Mouse (Mus musculus) hindbrain, postnatal 0 days (tissue): Measurements from ENCODE around the gene Htra3. TPM values are rescaled to one million over a fixed set of nuclear protein-coding genes. Genes with fewer than 3 reads are reported as not detected.

Experiments
- ATAC-seq: fragments of 200-750 bp; cut with Nextera tagmentation; 2 replicates; pipeline ENCODE4 v1.8.0; 2017; ENCODE audit warnings: mild to moderate bottlenecking, moderate TSS enrichment, moderate library complexity
- DNase-seq: peaks from one replicate; pipeline ENCODE4 v3.0.0-alpha.2; 2015; ENCODE audit warnings: low spot score
- H3K27ac ChIP-seq: fragments of 300-500 bp; sonication (generic); 2 replicates; pipeline ENCODE4 v1.5.1; 2014; ENCODE audit warnings: mild to moderate bottlenecking
- H3K27me3 ChIP-seq: fragments of 300-500 bp; sonication (generic); 2 replicates; pipeline ENCODE4 v1.6.1; 2014; ENCODE audit warnings: low read length, mixed read lengths; ENCODE audit not compliant: insufficient read depth
- H3K36me3 ChIP-seq: fragments of 300-500 bp; sonication (generic); 2 replicates; pipeline ENCODE4 v1.6.1; 2014; ENCODE audit warnings: low read length, mixed read lengths; ENCODE audit not compliant: insufficient read depth
- H3K4me1 ChIP-seq: fragments of 300-500 bp; sonication (generic); 2 replicates; pipeline ENCODE4 v1.6.1; 2014; ENCODE audit warnings: antibody characterized with exemption, low read length, mixed read lengths; ENCODE audit not compliant: insufficient read depth
- H3K4me2 ChIP-seq: fragments of 300-500 bp; sonication (generic); 2 replicates; pipeline ENCODE4 v1.6.1; 2014; ENCODE audit warnings: low read depth, mild to moderate bottlenecking, low read length, moderate library complexity, mixed read lengths
- H3K4me3 ChIP-seq: fragments of 300-500 bp; sonication (generic); 2 replicates; pipeline ENCODE4 v1.5.1; 2014; ENCODE audit warnings: low read length
- H3K9ac ChIP-seq: fragments of 300-500 bp; sonication (generic); replicated peaks from 2 replicates; pipeline ENCODE4 v1.6.1; 2014; ENCODE audit warnings: mild to moderate bottlenecking, low read length, moderate library complexity, mixed read lengths
- H3K9me3 ChIP-seq: fragments of 300-500 bp; sonication (generic); 2 replicates; pipeline ENCODE4 v1.6.1; 2016; ENCODE audit warnings: low read length, mixed read lengths
- CTCF ChIP-seq: IDR thresholded peaks from 2 replicates; pipeline ENCODE4 v1.5.1; 2016; ENCODE audit warnings: antibody characterized with exemption, control low read depth, low read depth
- WGBS: fragments of 180-500 bp; shearing (Covaris S2); extraction: QIAGEN DNeasy Blood & Tissue Kit; methylation state at CpG from one replicate; pipeline ENCODE4 v1.1.7; 2014; 5-methylcytosine and 5-hydroxymethylcytosine counted together
- polyA plus RNA-seq: library from polyadenylated mRNA; unstranded; fragments of >200 nt; fragmentation: Nextera tagmentation; extraction: Ambion mirVana; gene quantifications from 2 replicates; pipeline ENCODE4 v1.2.1, GENCODE M21; 2015
- total RNA-seq: library from RNA; depleted of rRNA; stranded (reverse); fragments of >200 nt; gene quantifications from 2 replicates; pipeline ENCODE4 v1.2.3, GENCODE M21; 2014

The Htra3 gene
- total and polyA plus RNA-seq, 2 experiments from 2014 or later, result 19.6 to 36.5 TPM

DNA sequence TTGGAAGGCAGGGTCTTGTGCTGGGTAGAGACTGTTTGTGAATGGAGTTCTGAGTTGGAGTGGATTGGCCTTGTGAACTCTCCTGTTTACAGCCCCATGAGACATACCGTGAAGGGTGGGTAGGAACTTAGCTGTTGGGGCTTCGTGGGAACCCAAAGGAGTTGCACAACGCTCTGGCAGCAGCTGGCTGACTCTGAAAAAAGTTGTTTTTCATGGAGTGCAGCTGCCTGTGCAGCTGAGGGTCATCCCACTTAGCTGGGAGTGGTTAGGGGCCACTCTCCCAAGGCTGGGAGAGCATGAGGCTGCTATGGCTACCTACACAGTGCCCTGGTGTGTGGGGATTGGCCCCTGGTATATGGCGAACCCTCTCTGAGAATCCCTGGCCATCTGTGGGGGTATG lies 32.0 kb downstream of the Htra3 start:
- Histone ChIP-seq H3K27me3 (no peaks in the 10 kb centered on the region), H3K4me3 (no peak overlapping the region), H3K27ac (no peak overlapping the region), H3K36me3 (no peaks in the 10 kb centered on the region), H3K9ac (no peak overlapping the region), H3K4me2 (no peak overlapping the region), H3K4me1 (no peaks in the 10 kb centered on the region), H3K9me3 (no peaks in the 10 kb centered on the region)
- 63% methylated on average over 4 of the region's 4 CpGs for WGBS
- TF ChIP-seq CTCF, result no peak
- DNase-seq, result no peak
- ATAC-seq, result no peak

DNA sequence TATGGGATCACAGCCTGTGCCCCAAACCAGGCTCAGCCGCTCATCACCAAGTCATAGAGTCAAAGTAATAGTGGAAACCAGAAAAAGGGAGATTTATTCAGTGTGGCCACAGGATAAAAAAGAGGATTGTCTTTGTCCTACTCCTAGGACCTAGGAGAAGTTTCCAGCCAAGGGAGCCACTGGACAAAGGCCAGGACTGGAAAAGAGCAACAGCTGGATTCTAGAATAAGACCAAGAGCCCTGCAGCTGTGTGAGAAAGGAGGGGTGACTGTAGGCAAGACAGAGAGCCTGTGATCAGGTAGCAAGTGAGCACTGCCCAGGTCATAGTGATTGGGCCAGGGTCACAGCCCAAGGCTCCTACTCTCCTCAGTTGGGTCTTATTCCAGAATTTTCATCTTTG lies 32.7 kb downstream of the Htra3 start:
- no peak for ATAC-seq
- Histone ChIP-seq H3K27me3 (no peaks in the 10 kb centered on the region), H3K27ac (no peak overlapping the region), H3K36me3 (no peaks in the 10 kb centered on the region), H3K9me3 (no peaks in the 10 kb centered on the region), H3K4me2 (no peak overlapping the region), H3K4me3 (no peak overlapping the region), H3K4me1 (no peaks in the 10 kb centered on the region), H3K9ac (no peak overlapping the region)
- WGBS, result 89% methylated on average over 1 of the region's 1 CpGs
- DNase-seq, result no peak
- no peak for TF ChIP-seq CTCF

DNA sequence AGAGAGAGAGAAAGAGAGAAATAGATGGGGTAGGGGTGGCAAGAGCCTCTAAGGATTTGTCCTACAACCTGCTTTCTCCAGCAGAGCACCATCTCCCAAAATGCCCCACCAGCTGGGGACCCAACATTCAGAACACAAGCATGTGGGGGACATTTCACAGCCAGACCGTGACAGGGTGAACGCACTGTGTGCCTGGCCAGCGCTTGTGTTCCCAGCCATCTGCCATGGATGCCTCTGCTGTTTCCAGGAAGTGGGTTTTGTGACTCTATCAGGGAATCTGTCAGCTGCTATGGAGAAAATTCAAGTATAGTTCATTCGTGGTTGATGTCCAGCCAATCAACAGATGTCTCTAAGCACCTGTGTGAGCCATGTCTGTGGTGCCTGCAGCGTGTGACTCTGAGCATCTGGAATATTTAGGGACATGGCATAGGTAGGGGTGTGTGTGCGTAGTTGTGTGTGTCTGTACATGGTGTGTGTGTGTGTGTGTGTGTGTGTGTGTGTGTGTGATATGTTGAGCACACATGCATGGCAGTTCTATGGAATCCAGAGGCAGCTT lies 33.6 kb downstream of the Htra3 start:
- H3K27ac ChIP-seq, result no peak overlapping the region
- no peak overlapping the region for H3K4me3 ChIP-seq
- WGBS, result 64% methylated on average over 6 of the region's 6 CpGs
- no peak for TF ChIP-seq CTCF
- H3K4me2 ChIP-seq, result no peak overlapping the region
- no peak overlapping the region for H3K9ac ChIP-seq
- H3K9me3 ChIP-seq, result no peaks in the 10 kb centered on the region
- DNase-seq (peak; percentile 8), ATAC-seq (no peak)
- H3K36me3 ChIP-seq, result no peaks in the 10 kb centered on the region
- H3K4me1 ChIP-seq, result no peaks in the 10 kb centered on the region
- H3K27me3 ChIP-seq, result no peaks in the 10 kb centered on the region

GRCm38 (mm10) chr5:35644082-35644481 lies 35.5 kb downstream of the Htra3 start:
- H3K27me3 ChIP-seq, result no peaks in the 10 kb centered on the region
- no peak for ATAC-seq
- no peak for TF ChIP-seq CTCF
- no peak overlapping the region for H3K27ac ChIP-seq
- 57% methylated on average over 4 of the region's 4 CpGs for WGBS
- H3K9ac ChIP-seq, result no peak overlapping the region
- no peaks in the 10 kb centered on the region for H3K4me1 ChIP-seq
- no peak overlapping the region for H3K4me3 ChIP-seq
- no peak for DNase-seq
- no peaks in the 10 kb centered on the region for H3K36me3 ChIP-seq
- no peak overlapping the region for H3K4me2 ChIP-seq
- no peaks in the 10 kb centered on the region for H3K9me3 ChIP-seq

DNA sequence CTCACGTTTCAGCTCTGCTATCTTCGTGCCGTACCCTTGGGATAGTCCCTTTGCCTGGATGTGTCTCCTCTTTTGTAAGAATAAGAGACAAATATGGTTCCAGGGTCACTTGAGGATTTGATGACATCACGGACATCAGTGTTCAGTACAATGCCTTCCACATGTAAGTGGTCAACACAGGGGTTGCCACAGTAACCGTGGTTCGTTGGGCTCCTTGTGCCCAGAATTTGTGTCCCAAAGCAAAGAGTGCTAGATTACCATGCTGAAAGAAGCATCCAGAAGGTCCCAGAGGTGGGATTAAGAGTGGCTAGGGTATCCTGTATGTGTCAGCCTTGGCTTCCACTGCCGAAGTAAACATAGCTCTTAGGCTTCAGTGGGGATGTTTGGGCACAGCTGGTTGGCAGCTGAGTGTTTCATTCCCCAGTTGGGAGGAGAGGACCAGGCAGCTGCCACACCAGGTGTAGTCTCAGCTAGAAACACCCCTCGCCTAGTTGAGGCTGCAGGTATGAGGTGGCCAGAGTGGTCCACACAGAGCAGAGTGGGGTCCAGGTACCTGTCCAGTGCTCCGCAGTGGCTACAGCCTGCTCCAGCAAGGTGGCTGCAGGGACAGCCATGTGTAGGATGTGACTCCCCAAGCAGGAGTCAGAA lies 36.1 kb downstream of the Htra3 start:
- TF ChIP-seq CTCF, result no peak
- Histone ChIP-seq H3K4me1 (no peaks in the 10 kb centered on the region), H3K27ac (no peak overlapping the region), H3K9me3 (no peaks in the 10 kb centered on the region), H3K4me2 (no peak overlapping the region), H3K36me3 (no peaks in the 10 kb centered on the region), H3K9ac (no peak overlapping the region), H3K4me3 (no peak overlapping the region), H3K27me3 (no peaks in the 10 kb centered on the region)
- ATAC-seq (no peak), DNase-seq (no peak)
- 87% methylated on average over 9 of the region's 9 CpGs for WGBS

DNA sequence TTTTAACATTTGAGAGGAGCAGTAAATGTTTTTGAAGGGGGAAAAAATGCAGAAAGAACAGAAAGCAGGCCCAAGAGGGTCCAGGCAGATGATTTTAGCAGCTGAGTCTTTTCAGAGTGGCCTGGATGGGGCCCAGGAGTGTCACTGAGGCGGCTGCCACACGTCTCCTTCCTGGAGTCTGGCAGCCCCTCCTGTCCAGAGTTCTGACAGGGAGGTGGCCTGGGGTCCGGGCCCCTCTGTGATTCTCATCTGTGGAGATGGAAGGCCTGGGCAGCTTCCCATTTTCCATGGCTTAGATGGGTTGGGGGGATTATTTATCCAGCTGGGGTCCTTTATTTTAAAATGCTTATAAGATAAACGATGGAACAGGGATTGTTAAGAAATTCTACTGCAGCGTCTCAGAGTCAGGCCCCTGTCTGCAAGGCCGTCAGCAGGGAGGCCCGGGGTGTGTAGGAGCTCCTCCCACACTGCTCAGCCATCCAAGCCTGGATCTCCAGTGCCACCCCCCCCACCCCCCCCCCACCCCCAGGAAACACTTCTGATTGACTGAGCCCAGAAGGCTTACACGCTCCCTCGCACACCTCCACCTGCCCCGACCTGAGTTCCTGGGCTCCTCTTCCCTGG lies 37.5 kb downstream of the Htra3 start:
- ATAC-seq (no peak), DNase-seq (no peak)
- Histone ChIP-seq H3K27ac (no peak overlapping the region), H3K9me3 (no peaks in the 10 kb centered on the region), H3K4me1 (no peaks in the 10 kb centered on the region), H3K9ac (no peak overlapping the region), H3K36me3 (no peaks in the 10 kb centered on the region), H3K27me3 (no peaks in the 10 kb centered on the region), H3K4me2 (no peak overlapping the region), H3K4me3 (no peak overlapping the region)
- no peak for TF ChIP-seq CTCF
- WGBS, result 57% methylated on average over 10 of the region's 10 CpGs

DNA sequence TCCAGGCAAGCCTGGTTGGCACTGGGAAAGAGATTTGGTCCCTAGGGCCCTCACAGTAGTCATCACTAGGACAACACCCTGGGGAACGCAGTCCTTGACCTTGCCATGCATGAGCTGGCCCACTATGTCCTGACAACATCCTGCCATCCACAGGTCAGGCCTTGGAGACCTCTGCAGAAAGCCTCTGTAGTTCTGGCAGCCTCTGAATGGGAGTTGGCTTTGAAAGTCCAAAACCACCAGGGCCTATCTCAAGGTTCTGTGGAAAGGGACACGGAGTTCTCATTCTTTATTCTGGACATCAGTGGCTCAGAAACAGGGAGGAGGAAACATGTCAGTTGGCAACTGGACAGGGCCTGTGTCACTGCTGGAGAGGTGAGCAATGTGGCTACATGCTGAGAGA lies 43.6 kb downstream of the Htra3 start:
- H3K27me3 ChIP-seq, result no peaks in the 10 kb centered on the region
- 82% methylated on average over 2 of the region's 2 CpGs for WGBS
- H3K27ac ChIP-seq, result no peak overlapping the region
- no peak for DNase-seq
- H3K4me2 ChIP-seq, result no peak overlapping the region
- no peak for TF ChIP-seq CTCF
- H3K4me1 ChIP-seq, result no peaks in the 10 kb centered on the region
- H3K4me3 ChIP-seq, result no peak overlapping the region
- H3K9me3 ChIP-seq, result no peaks in the 10 kb centered on the region
- H3K36me3 ChIP-seq, result no peaks in the 10 kb centered on the region
- no peak for ATAC-seq
- H3K9ac ChIP-seq, result no peak overlapping the region
